Mouse (Mus musculus) myocyte (in vitro differentiated cells): ENCODE measurements around the gene Farsb. TPM values are rescaled to one million over a fixed set of nuclear protein-coding genes. Genes with fewer than 3 reads are reported as not detected.

Experiments used
- H3K27me3 ChIP-seq: one replicate; pipeline ENCODE4 v1.6.1; 2011; ENCODE audit not compliant: control insufficient read depth, insufficient read depth, insufficient read length
- H3K36me3 ChIP-seq: one replicate; pipeline ENCODE4 v1.6.1; 2011; ENCODE audit not compliant: control insufficient read depth, insufficient read depth
- H3K4me2 ChIP-seq: one replicate; pipeline ENCODE4 v1.6.1; 2011; ENCODE audit warnings: low read depth, control low read depth
- H3K4me3 ChIP-seq: one replicate; pipeline ENCODE4 v1.5.1; 2011; ENCODE audit warnings: mild to moderate bottlenecking, control low read depth, moderate library complexity
- H3K79me2 ChIP-seq: one replicate; pipeline ENCODE4 v1.6.1; 2011; ENCODE audit not compliant: control insufficient read depth, insufficient read depth
- H3ac ChIP-seq: one replicate; pipeline ENCODE4 v1.6.1; 2011; ENCODE audit not compliant: control insufficient read depth, insufficient read length
- CEBPB ChIP-seq: IDR thresholded peaks from 2 replicates; pipeline ENCODE4 v1.6.1; 2011; ENCODE audit warnings: mild to moderate bottlenecking, moderate library complexity; ENCODE audit not compliant: poor library complexity, insufficient read depth, severe bottlenecking
- E2F4 ChIP-seq: IDR thresholded peaks from one replicate; pipeline ENCODE4 v1.6.1; 2011; ENCODE audit warnings: mild to moderate bottlenecking, control low read depth, moderate library complexity; ENCODE audit not compliant: insufficient read depth
- MAX ChIP-seq: IDR thresholded peaks from one replicate; pipeline ENCODE4 v1.6.1; 2011; ENCODE audit warnings: low read depth, mild to moderate bottlenecking, control low read depth
- MYOD1 ChIP-seq, 3 experiments: IDR thresholded peaks; one replicate each; pipeline ENCODE4 v1.6.1; 2011; ENCODE audit warnings: control low read depth in 2 of 3, low read depth in 2 of 3, mild to moderate bottlenecking in 2 of 3, moderate library complexity in 1 of 3; ENCODE audit not compliant: insufficient read length in 2 of 3, control insufficient read depth in 1 of 3
- MYOG ChIP-seq, 3 experiments: IDR thresholded peaks; one replicate each; pipeline ENCODE4 v1.6.1; 2011; ENCODE audit warnings: control low read depth in 2 of 3, low read depth in 2 of 3, mild to moderate bottlenecking in 2 of 3; ENCODE audit not compliant: insufficient read length in 2 of 3, control insufficient read depth in 1 of 3, insufficient read depth in 1 of 3
- POLR2A ChIP-seq: IDR thresholded peaks from one replicate; pipeline ENCODE4 v1.6.1; 2011; ENCODE audit warnings: low read depth, mild to moderate bottlenecking, control low read depth, moderate library complexity; ENCODE audit not compliant: insufficient read length
- POLR2AphosphoS2 ChIP-seq: IDR thresholded peaks from one replicate; pipeline ENCODE4 v1.6.1; 2011; ENCODE audit warnings: low read depth, control low read depth; ENCODE audit not compliant: insufficient read length
- REST ChIP-seq: IDR thresholded peaks from one replicate; pipeline ENCODE4 v1.6.1; 2011; ENCODE audit warnings: mild to moderate bottlenecking, control low read depth, moderate library complexity; ENCODE audit not compliant: insufficient read depth, insufficient read length
- SRF ChIP-seq: IDR thresholded peaks from one replicate; pipeline ENCODE4 v1.6.1; 2011; ENCODE audit warnings: low read depth; ENCODE audit not compliant: control insufficient read depth, insufficient read length
- TCF12 ChIP-seq: IDR thresholded peaks from one replicate; pipeline ENCODE4 v1.6.1; 2011; ENCODE audit warnings: mild to moderate bottlenecking, control low read depth; ENCODE audit not compliant: poor library complexity, insufficient read depth, severe bottlenecking
- TCF3 ChIP-seq: IDR thresholded peaks from one replicate; pipeline ENCODE4 v1.6.1; 2011; ENCODE audit warnings: low read depth, control low read depth; ENCODE audit not compliant: insufficient read length
- USF1 ChIP-seq: IDR thresholded peaks from one replicate; pipeline ENCODE4 v1.6.1; 2011; ENCODE audit warnings: low read depth, mild to moderate bottlenecking, control low read depth, moderate library complexity
- polyA plus RNA-seq: library from polyadenylated mRNA; unstranded; fragments of >200 nt; fragmentation: generic; extraction: Trizol; gene quantifications from one replicate; pipeline ENCODE4 v1.2.1, GENCODE M21; 2012; ENCODE audit warnings: missing spikeins

The Farsb gene
- polyA plus RNA-seq, 1 experiment: 77.5 TPM

DNA sequence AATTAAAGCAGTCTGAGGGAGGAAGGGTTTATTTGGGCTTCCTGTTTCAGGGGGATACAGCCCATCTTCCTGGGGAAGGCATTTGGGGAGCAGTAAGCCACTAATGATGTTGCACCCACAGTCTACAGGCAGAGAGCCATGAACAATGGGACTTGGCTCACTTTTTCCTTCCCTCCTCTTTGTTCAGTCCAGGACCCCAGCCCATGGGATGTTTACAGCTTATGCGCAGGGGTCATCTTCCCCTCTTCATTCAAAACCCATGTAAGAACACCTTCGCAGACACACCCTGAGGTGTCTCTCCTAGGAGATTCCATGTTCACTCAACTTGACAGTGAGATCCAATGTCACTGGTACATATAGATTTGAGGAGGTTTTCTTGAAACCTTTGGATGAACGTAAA lies 39.7 kb upstream of the Farsb start:
- TF ChIP-seq POLR2A: no peak
- no peak for TF ChIP-seq TCF12
- TF ChIP-seq REST: no peak
- no peak for TF ChIP-seq MAX
- no peak for TF ChIP-seq CEBPB
- TF ChIP-seq POLR2AphosphoS2: no peak
- no peak for TF ChIP-seq MYOG (IDR thresholded peaks at IDR 0.05; ENCODE audit: control insufficient read depth in 1 of 3, insufficient read depth in 1 of 3, insufficient read length in 2 of 3, low read depth in 2 of 3)
- no peak for TF ChIP-seq MYOD1 (IDR thresholded peaks at IDR 0.05; ENCODE audit: control insufficient read depth in 1 of 3, insufficient read length in 2 of 3, low read depth in 2 of 3)
- H3K36me3 ChIP-seq: no peaks in the 10 kb centered on the region
- no peak overlapping the region for H3K4me2 ChIP-seq
- H3K79me2 ChIP-seq: no peaks in the 10 kb centered on the region
- no peak overlapping the region for H3ac ChIP-seq
- H3K4me3 ChIP-seq: no peak overlapping the region
- no peaks in the 10 kb centered on the region for H3K27me3 ChIP-seq

DNA sequence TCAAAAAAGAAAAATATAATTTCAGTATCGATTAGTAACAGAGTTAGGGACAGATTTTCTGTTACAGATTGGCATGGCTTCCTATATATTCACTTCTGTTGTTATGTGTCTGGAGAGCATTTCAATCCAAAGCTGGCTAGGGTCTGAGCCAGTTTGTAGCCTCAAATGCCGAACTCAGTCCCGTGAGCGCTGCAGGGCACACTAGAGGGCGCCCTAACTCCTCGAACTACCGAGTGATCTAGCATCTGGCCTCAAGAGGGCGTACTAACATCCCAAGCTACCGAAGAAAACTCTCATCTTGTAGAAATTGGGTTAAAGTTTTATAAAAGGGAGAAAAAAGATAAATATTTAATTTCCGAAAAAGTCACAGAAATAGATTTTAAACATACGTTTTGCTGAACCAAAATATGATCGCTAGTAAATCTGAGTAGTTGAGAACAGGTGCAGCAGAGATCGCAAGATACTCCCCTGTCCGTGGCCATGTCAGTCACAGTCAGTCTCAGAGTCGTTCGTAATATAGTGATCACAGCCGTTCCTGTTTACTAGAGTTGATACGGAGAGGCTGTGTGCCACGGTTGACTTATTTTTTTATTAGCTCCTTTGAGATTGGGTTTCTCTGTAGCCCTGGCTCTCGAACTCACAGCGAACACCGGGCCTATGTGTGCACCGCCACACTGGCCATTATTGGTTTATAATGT lies 36.6 kb upstream of the Farsb start:
- no peaks in the 10 kb centered on the region for H3K36me3 ChIP-seq
- TF ChIP-seq POLR2A: no peak
- TF ChIP-seq MYOD1 (IDR thresholded peaks at IDR 0.05; ENCODE audit: control insufficient read depth in 1 of 3, insufficient read length in 2 of 3, low read depth in 2 of 3): no peak
- TF ChIP-seq SRF: no peak
- no peak for TF ChIP-seq E2F4
- no peak for TF ChIP-seq TCF12
- no peak for TF ChIP-seq USF1
- TF ChIP-seq MAX: no peak
- no peak for TF ChIP-seq POLR2AphosphoS2
- no peak for TF ChIP-seq TCF3
- TF ChIP-seq MYOG (IDR thresholded peaks at IDR 0.05; ENCODE audit: control insufficient read depth in 1 of 3, insufficient read depth in 1 of 3, insufficient read length in 2 of 3, low read depth in 2 of 3): no peak
- TF ChIP-seq CEBPB: no peak
- no peak for TF ChIP-seq REST
- no peak overlapping the region for H3ac ChIP-seq
- no peaks in the 10 kb centered on the region for H3K27me3 ChIP-seq
- no peak overlapping the region for H3K4me3 ChIP-seq
- no peak overlapping the region for H3K4me2 ChIP-seq
- no peaks in the 10 kb centered on the region for H3K79me2 ChIP-seq

DNA sequence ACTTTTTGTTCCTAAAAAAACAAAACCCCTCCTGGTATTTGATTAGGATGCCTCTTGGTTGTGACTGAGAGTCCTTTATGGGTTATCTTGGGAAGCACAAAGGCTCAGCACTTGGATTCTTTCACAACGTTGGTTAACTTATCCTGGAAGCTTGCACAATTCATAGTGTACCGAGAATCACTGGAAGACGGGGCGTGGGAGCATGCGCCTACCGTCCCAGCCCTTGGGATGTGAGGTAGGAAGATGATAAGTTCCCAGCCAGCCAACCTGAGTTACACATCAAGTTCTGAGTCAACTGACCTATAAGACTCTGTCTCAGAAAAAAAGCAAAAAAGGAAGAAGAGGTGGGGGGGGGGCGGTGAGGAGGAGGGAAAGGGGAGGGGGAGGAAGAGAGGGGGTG lies 30.2 kb upstream of the Farsb start:
- no peak overlapping the region for H3ac ChIP-seq
- H3K4me3 ChIP-seq: no peak overlapping the region
- H3K79me2 ChIP-seq: no peaks in the 10 kb centered on the region
- H3K36me3 ChIP-seq: no peaks in the 10 kb centered on the region
- H3K27me3 ChIP-seq: peaks cover 3% of the 10 kb centered on the region
- no peak overlapping the region for H3K4me2 ChIP-seq
- TF ChIP-seq SRF (no peak), REST (no peak), TCF12 (no peak), POLR2A (no peak), MAX (no peak), E2F4 (no peak), MYOG (IDR thresholded peaks at IDR 0.05; ENCODE audit: control insufficient read depth in 1 of 3, insufficient read depth in 1 of 3, insufficient read length in 2 of 3, low read depth in 2 of 3) (no peak), USF1 (no peak)

DNA sequence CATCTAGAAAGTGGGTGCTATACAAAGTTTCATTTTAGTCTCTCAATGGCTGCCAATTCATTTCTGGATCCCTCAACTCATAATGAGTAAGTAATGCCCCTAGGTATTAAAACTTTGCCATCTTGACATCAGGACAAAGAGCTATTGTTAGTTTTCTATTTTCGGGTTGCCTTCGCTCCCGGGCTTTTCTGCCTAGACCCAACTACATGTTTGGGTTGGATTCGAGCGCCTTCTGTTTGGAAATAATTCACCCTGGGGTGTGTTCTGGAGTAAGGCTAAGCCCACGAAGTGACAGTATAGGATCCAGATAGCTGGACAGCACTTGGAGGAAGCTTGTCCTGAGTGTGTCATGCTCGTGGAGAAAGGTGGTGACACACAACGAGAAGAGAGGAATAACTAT lies 24.1 kb upstream of the Farsb start:
- H3K36me3 ChIP-seq: no peaks in the 10 kb centered on the region
- no peak overlapping the region for H3K4me3 ChIP-seq
- no peak overlapping the region for H3ac ChIP-seq
- H3K79me2 ChIP-seq: no peaks in the 10 kb centered on the region
- peaks cover 29% of the 10 kb centered on the region for H3K27me3 ChIP-seq
- no peak for TF ChIP-seq REST
- TF ChIP-seq POLR2A: no peak
- no peak for TF ChIP-seq TCF12
- TF ChIP-seq CEBPB: no peak
- no peak for TF ChIP-seq MYOG (IDR thresholded peaks at IDR 0.05; ENCODE audit: control insufficient read depth in 1 of 3, insufficient read depth in 1 of 3, insufficient read length in 2 of 3, low read depth in 2 of 3)
- TF ChIP-seq E2F4: no peak
- TF ChIP-seq SRF: no peak
- no peak for TF ChIP-seq MYOD1 (IDR thresholded peaks at IDR 0.05; ENCODE audit: control insufficient read depth in 1 of 3, insufficient read length in 2 of 3, low read depth in 2 of 3)
- TF ChIP-seq TCF3: no peak
- no peak for TF ChIP-seq POLR2AphosphoS2
- no peak for TF ChIP-seq MAX
- TF ChIP-seq USF1: no peak
- H3K4me2 ChIP-seq: no peak overlapping the region

DNA sequence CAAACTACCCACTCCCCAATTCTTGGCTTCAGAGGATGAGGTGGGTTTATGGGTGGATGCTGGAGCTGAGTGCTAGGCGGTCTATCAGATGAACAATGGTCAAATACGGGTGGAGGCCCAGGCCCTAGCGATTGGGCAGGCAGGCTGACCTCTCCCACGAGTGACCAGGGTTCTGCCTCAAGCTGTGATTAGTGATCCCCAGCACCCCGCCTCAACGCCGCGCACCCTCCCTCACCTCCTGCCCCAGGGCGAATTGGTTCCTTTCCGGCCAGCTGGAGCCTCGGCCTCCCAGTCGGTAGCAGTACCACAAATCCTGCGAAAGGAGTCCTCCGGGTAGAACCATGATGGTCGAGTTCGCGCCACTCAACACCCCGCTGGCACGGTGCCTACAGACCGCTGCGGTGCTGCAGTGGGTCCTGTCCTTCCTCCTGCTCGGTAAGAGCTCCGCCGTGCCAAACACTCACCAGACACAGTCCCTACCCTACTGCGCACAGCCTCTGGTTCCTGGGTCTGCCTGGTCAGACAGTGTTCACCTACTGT lies 23.0 kb upstream of the Farsb start, which contains the start of gene BC035947:
Gene BC035947 (minus strand): TSS at position 538 of the 540 bp plus-strand sequence.
- H3K4me2 ChIP-seq: no peak within 1 kb of the TSS
- H3K4me3 ChIP-seq: no peak within 1 kb of the TSS
- H3K79me2 ChIP-seq: no peaks in the 10 kb centered on the region
- no peaks in the 10 kb centered on the region for H3K36me3 ChIP-seq
- peaks cover 34% of the 10 kb centered on the region for H3K27me3 ChIP-seq
- TF ChIP-seq E2F4 (no peak), USF1 (no peak), TCF12 (no peak)
- H3ac ChIP-seq: no peak within 1 kb of the TSS
